ENCODE assay signal across 23 mouse cellular contexts in the genomic region with DNA sequence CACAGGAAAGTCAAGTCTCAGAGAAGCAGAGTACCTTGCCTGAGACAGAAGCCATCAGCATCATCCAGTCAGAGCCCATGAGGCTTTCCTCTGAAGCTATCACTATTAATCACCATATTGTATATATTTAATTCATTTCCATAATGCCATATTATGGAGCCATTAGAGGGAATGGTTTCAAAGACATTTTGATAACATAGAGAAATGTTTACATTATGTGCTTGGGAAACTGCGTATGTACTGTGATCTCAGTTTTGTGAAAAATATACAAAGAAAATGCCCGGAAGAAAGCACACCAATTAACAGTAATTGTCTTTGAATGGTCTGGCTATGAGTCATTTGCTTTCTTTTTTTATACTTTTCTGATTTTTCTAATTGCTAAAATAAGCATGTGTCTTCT.
DNase-seq lines count a peak whose midpoint lies in the region; ATAC-seq and TF ChIP-seq lines count a peak whose summit lies in the region.
"Had no signal": no experiment of that assay in that cellular context is flagged by ENCODE, and none has a peak within 500 bp of the region (broad histone marks: within the 10 kb centered on the region; RNA-seq: fewer than 3 reads in every experiment).

No protein-coding gene starts in this region.

- TF ChIP-seq POLR2A in lung, adult 2 months (IDR thresholded peaks at IDR 0.05; ENCODE audit: borderline replicate concordance, extremely low read depth, low read depth, low read length): no peak

- ATAC-seq in lung, embryonic 14.5 days (ENCODE audit: insufficient read depth): peak; percentile 61; the same call in 1 of the 2 replicates
- peak; percentile 50; the same call in 1 of the 2 replicates for ATAC-seq in lung, embryonic 15.5 days (ENCODE audit: borderline replicate concordance, extremely low read depth, low FRiP score, low TSS enrichment)
- ATAC-seq in lung, embryonic 16.5 days (ENCODE audit: low read depth): peak; percentile 56
- ATAC-seq: activated CD4-positive, CD25-positive, alpha-beta regulatory T cell, adult 4 months; CD4-positive, CD25-positive, alpha-beta regulatory T cell, adult 4 months; Patski had no signal

- no peak for TF ChIP-seq CTCF in lung, embryonic 14.5 days (IDR thresholded peaks at IDR 0.05; ENCODE audit: low read depth)
- no peak for TF ChIP-seq CTCF in lung, adult 2 months (IDR thresholded peaks at IDR 0.05; ENCODE audit: insufficient read depth, low read length)

- DNase-seq in lung, embryonic 14.5 days: peak; percentile 67
- no peak for DNase-seq in lung, adult 2 months
- DNase-seq in lung, postnatal 10 days: no peak
- no peak for DNase-seq in lung, postnatal 14 days
- DNase-seq in Muller cell, postnatal 12 days (ENCODE audit: inconsistent ontology term): peak; percentile 53
- no peak for DNase-seq in left cerebral cortex, postnatal 25 days (ENCODE audit: low spot score in 2 of 2)
- DNase-seq: adrenal gland, adult 2 months; adrenal gland, adult 8-10 months; adrenal gland, postnatal 10 days; adrenal gland, postnatal 14 days; adrenal gland, postnatal 25 days; adrenal gland, postnatal 36 days; B cell, adult 2 months; cerebellum, adult 11 months; cerebellum, adult 11-12 months; cerebellum, adult 18-20 months had no signal

- no peak overlapping the region for H3K9ac ChIP-seq in lung, embryonic 14.5 days
- no peak overlapping the region for H3K9ac ChIP-seq in lung, embryonic 15.5 days
- no peak overlapping the region for H3K9ac ChIP-seq in lung, embryonic 16.5 days (ENCODE audit: low read length)

- intact Hi-C loops in left cerebral cortex, postnatal 25 days (cut with DNase I): no loop called here

- no peak overlapping the region for H3K4me2 ChIP-seq in lung, embryonic 14.5 days
- H3K4me2 ChIP-seq in lung, embryonic 15.5 days: no peak overlapping the region
- H3K4me2 ChIP-seq in lung, embryonic 16.5 days (ENCODE audit: low read depth, low read length): no peak overlapping the region

- no peaks in the 10 kb centered on the region for H3K9me3 ChIP-seq in lung, embryonic 14.5 days (ENCODE audit: low read depth, low read length)
- H3K9me3 ChIP-seq in lung, embryonic 15.5 days: no peaks in the 10 kb centered on the region
- no peaks in the 10 kb centered on the region for H3K9me3 ChIP-seq in lung, embryonic 16.5 days (ENCODE audit: control insufficient read depth, low read length)

- no peak overlapping the region for H3K4me3 ChIP-seq in lung, embryonic 14.5 days (ENCODE audit: low read depth, low read length)
- no peak overlapping the region for H3K4me3 ChIP-seq in lung, adult 2 months (replicated peaks; ENCODE audit: extremely low read depth, low read depth, low read length)
- H3K4me3 ChIP-seq in lung, embryonic 15.5 days: no peak overlapping the region
- no peak overlapping the region for H3K4me3 ChIP-seq in lung, embryonic 16.5 days (ENCODE audit: low read length)

- no peaks in the 10 kb centered on the region for H3K27me3 ChIP-seq in lung, embryonic 14.5 days (ENCODE audit: insufficient read depth, low read length)
- H3K27me3 ChIP-seq in lung, embryonic 15.5 days: no peaks in the 10 kb centered on the region
- H3K27me3 ChIP-seq in lung, embryonic 16.5 days (ENCODE audit: control insufficient read depth, insufficient read depth, low read depth, low read length): no peaks in the 10 kb centered on the region
- H3K27me3 ChIP-seq: CH12.LX had no signal

- no peaks in the 10 kb centered on the region for H3K36me3 ChIP-seq in lung, embryonic 14.5 days (ENCODE audit: insufficient read depth)
- H3K36me3 ChIP-seq in lung, embryonic 15.5 days: no peaks in the 10 kb centered on the region
- no peaks in the 10 kb centered on the region for H3K36me3 ChIP-seq in lung, embryonic 16.5 days (ENCODE audit: control insufficient read depth, insufficient read depth, low read length)
- H3K36me3 ChIP-seq: G1E had no signal

- 29% methylated on average over 2 of the region's 2 CpGs for WGBS in lung, embryonic 14.5 days
- 43% methylated on average over 2 of the region's 2 CpGs for WGBS in lung, adult 2 months
- 35% methylated on average over 2 of the region's 2 CpGs for WGBS in lung, embryonic 15.5 days
- 50% methylated on average over 2 of the region's 2 CpGs for WGBS in lung, embryonic 16.5 days

- no peak overlapping the region for H3K27ac ChIP-seq in lung, embryonic 14.5 days (ENCODE audit: low read depth)
- no peak overlapping the region for H3K27ac ChIP-seq in lung, embryonic 15.5 days
- no peak overlapping the region for H3K27ac ChIP-seq in lung, embryonic 16.5 days (ENCODE audit: low read length)

- H3K4me1 ChIP-seq in lung, embryonic 14.5 days (ENCODE audit: insufficient read depth): no peaks in the 10 kb centered on the region
- no peaks in the 10 kb centered on the region for H3K4me1 ChIP-seq in lung, adult 2 months (ENCODE audit: control insufficient read depth, insufficient read depth, low read length)
- no peaks in the 10 kb centered on the region for H3K4me1 ChIP-seq in lung, embryonic 15.5 days
- H3K4me1 ChIP-seq in lung, embryonic 16.5 days (replicated peaks; ENCODE audit: control insufficient read depth, insufficient read depth, low read length): no peaks in the 10 kb centered on the region

Comparison
In these comparisons a context has a peak if more than half of its experiments do, and no peak if none do; other contexts are left out.
1. DNase-seq: peak in lung, embryonic 14.5 days (single experiment) and Muller cell, postnatal 12 days (single experiment); none in lung, adult 2 months (single experiment), lung, postnatal 10 days (single experiment), lung, postnatal 14 days (single experiment) and left cerebral cortex, postnatal 25 days (0 of 2).
2. Peak in every context shown above with its lines, with median percentiles within 50 percentile points of each other: ATAC-seq.